Mouse (Mus musculus) midbrain, embryonic 12.5 days (tissue): ENCODE results near the gene Cpd. TPM values are rescaled to one million over a fixed set of nuclear protein-coding genes. Genes with fewer than 3 reads are reported as not detected.

Experiments used
- ATAC-seq: fragments of 200-750 bp; cut with Nextera tagmentation; 2 replicates; pipeline ENCODE4 v1.8.0; 2017; ENCODE audit warnings: low read depth, moderate TSS enrichment, moderate library complexity; ENCODE audit not compliant: low FRiP score
- H3K27ac ChIP-seq: fragments of 300-500 bp; sonication (generic); replicated peaks from 2 replicates; pipeline ENCODE4 v1.5.1; 2016; ENCODE audit warnings: mild to moderate bottlenecking
- H3K27me3 ChIP-seq: fragments of 300-500 bp; sonication (generic); 2 replicates; pipeline ENCODE4 v1.6.1; 2016; ENCODE audit warnings: mild to moderate bottlenecking
- H3K36me3 ChIP-seq: fragments of 300-500 bp; sonication (generic); 2 replicates; pipeline ENCODE4 v1.6.1; 2016
- H3K4me1 ChIP-seq: fragments of 300-500 bp; sonication (generic); 2 replicates; pipeline ENCODE4 v1.6.1; 2016
- H3K4me2 ChIP-seq: fragments of 300-500 bp; sonication (generic); replicated peaks from 2 replicates; pipeline ENCODE4 v1.6.1; 2016; ENCODE audit warnings: mild to moderate bottlenecking, moderate library complexity
- H3K4me3 ChIP-seq: fragments of 300-500 bp; sonication (generic); 2 replicates; pipeline ENCODE4 v1.5.1; 2016; ENCODE audit warnings: mild to moderate bottlenecking
- H3K9ac ChIP-seq: fragments of 300-500 bp; sonication (generic); replicated peaks from 2 replicates; pipeline ENCODE4 v1.6.1; 2016; ENCODE audit warnings: mild to moderate bottlenecking, moderate library complexity
- H3K9me3 ChIP-seq: fragments of 300-500 bp; sonication (generic); 2 replicates; pipeline ENCODE4 v1.6.1; 2016; ENCODE audit warnings: mild to moderate bottlenecking
- WGBS: fragments of 180-500 bp; shearing (Covaris S2); methylation state at CpG from one replicate; pipeline ENCODE4 v1.1.7; 2016; 5-methylcytosine and 5-hydroxymethylcytosine counted together
- polyA plus RNA-seq: library from polyadenylated mRNA; unstranded; fragments of >200 nt; fragmentation: Nextera tagmentation; extraction: Ambion mirVana; gene quantifications from 2 replicates; pipeline ENCODE4 v1.2.1, GENCODE M21; 2016

Cpd gene
- polyA plus RNA-seq, 1 experiment from 2014 or later, result 13.7 TPM

GRCm38 (mm10) chr11:76846011-76846877 lies 574 bp downstream of the Cpd start:
- under 1% methylated on average over 66 of the region's 90 CpGs for WGBS
- peak; percentile 81 for ATAC-seq
- Histone ChIP-seq H3K9ac (peak overlapping the region; percentile 94), H3K36me3 (no peaks in the 10 kb centered on the region), H3K4me2 (peak overlapping the region; percentile 97), H3K9me3 (no peaks in the 10 kb centered on the region), H3K27ac (peak overlapping the region; percentile 93), H3K27me3 (no peaks in the 10 kb centered on the region), H3K4me1 (peaks cover 39% of the 10 kb centered on the region), H3K4me3 (peak overlapping the region; percentile 96)

GRCm38 (mm10) chr11:76845275-76845980 lies 1.4 kb downstream of the Cpd start:
- no peak for ATAC-seq
- Histone ChIP-seq H3K9ac (peak overlapping the region; percentile 94), H3K27me3 (no peaks in the 10 kb centered on the region), H3K9me3 (no peaks in the 10 kb centered on the region), H3K4me3 (peak overlapping the region; percentile 96), H3K36me3 (no peaks in the 10 kb centered on the region), H3K4me2 (peak overlapping the region; percentile 97), H3K4me1 (peaks cover 39% of the 10 kb centered on the region), H3K27ac (no peak overlapping the region)
- 40% methylated on average over 15 of the region's 15 CpGs for WGBS

GRCm38 (mm10) chr11:76838573-76838972 lies 8.2 kb downstream of the Cpd start:
- no peaks in the 10 kb centered on the region for H3K36me3 ChIP-seq
- no peak overlapping the region for H3K4me2 ChIP-seq
- whole genome bisulfite sequencing, result 93% methylated on average over 4 of the region's 4 CpGs
- ATAC-seq, result no peak
- no peaks in the 10 kb centered on the region for H3K9me3 ChIP-seq
- H3K27me3 ChIP-seq, result no peaks in the 10 kb centered on the region
- H3K4me3 ChIP-seq, result no peak overlapping the region
- H3K27ac ChIP-seq, result no peak overlapping the region
- H3K9ac ChIP-seq, result no peak overlapping the region
- peaks cover 9% of the 10 kb centered on the region; the same call in 1 of the 2 replicates for H3K4me1 ChIP-seq

- WGBS, result 78% methylated on average over 6 of the region's 6 CpGs
- no peak overlapping the region for H3K4me3 ChIP-seq
- H3K9me3 ChIP-seq, result no peaks in the 10 kb centered on the region
- H3K27ac ChIP-seq, result no peak overlapping the region
- no peaks in the 10 kb centered on the region for H3K27me3 ChIP-seq
- no peak for ATAC-seq
- no peak overlapping the region for H3K9ac ChIP-seq
- H3K4me1 ChIP-seq, result no peaks in the 10 kb centered on the region
- no peak overlapping the region for H3K4me2 ChIP-seq
- H3K36me3 ChIP-seq, result no peaks in the 10 kb centered on the region
Measured at GRCm38 (mm10) chr11:76836317-76836716, 10.5 kb downstream of the Cpd start.

GRCm38 (mm10) chr11:76835868-76836267 lies 10.9 kb downstream of the Cpd start:
- no peaks in the 10 kb centered on the region for H3K36me3 ChIP-seq
- H3K27ac ChIP-seq, result no peak overlapping the region
- H3K4me1 ChIP-seq, result no peaks in the 10 kb centered on the region
- no peaks in the 10 kb centered on the region for H3K9me3 ChIP-seq
- 88% methylated on average over 5 of the region's 5 CpGs for WGBS
- H3K9ac ChIP-seq, result no peak overlapping the region
- ATAC-seq, result no peak
- no peak overlapping the region for H3K4me3 ChIP-seq
- no peak overlapping the region for H3K4me2 ChIP-seq
- no peaks in the 10 kb centered on the region for H3K27me3 ChIP-seq

GRCm38 (mm10) chr11:76834665-76835064 lies 12.2 kb downstream of the Cpd start:
- no peak for ATAC-seq
- 94% methylated on average over 1 of the region's 1 CpGs for whole genome bisulfite sequencing
- Histone ChIP-seq H3K9ac (no peak overlapping the region), H3K4me1 (no peaks in the 10 kb centered on the region), H3K9me3 (no peaks in the 10 kb centered on the region), H3K4me2 (no peak overlapping the region), H3K36me3 (no peaks in the 10 kb centered on the region), H3K27ac (no peak overlapping the region), H3K4me3 (no peak overlapping the region), H3K27me3 (no peaks in the 10 kb centered on the region)

GRCm38 (mm10) chr11:76824885-76825265 lies 21.9 kb downstream of the Cpd start:
- WGBS, result 88% methylated on average over 9 of the region's 9 CpGs
- Histone ChIP-seq H3K4me3 (no peak overlapping the region), H3K36me3 (no peaks in the 10 kb centered on the region), H3K9ac (no peak overlapping the region), H3K27me3 (no peaks in the 10 kb centered on the region), H3K27ac (no peak overlapping the region), H3K4me1 (no peaks in the 10 kb centered on the region), H3K4me2 (no peak overlapping the region), H3K9me3 (no peaks in the 10 kb centered on the region)
- ATAC-seq, result no peak

GRCm38 (mm10) chr11:76824238-76824884 lies 22.5 kb downstream of the Cpd start:
- no peaks in the 10 kb centered on the region for H3K9me3 ChIP-seq
- H3K9ac ChIP-seq, result no peak overlapping the region
- H3K4me2 ChIP-seq, result no peak overlapping the region
- no peak for ATAC-seq
- no peak overlapping the region for H3K27ac ChIP-seq
- 85% methylated on average over 7 of the region's 7 CpGs for WGBS
- no peaks in the 10 kb centered on the region for H3K27me3 ChIP-seq
- no peaks in the 10 kb centered on the region for H3K4me1 ChIP-seq
- no peaks in the 10 kb centered on the region for H3K36me3 ChIP-seq
- no peak overlapping the region for H3K4me3 ChIP-seq

GRCm38 (mm10) chr11:76823641-76824040 lies 23.2 kb downstream of the Cpd start:
- H3K9me3 ChIP-seq, result no peaks in the 10 kb centered on the region

GRCm38 (mm10) chr11:76821353-76821752 lies 25.5 kb downstream of the Cpd start:
- Histone ChIP-seq H3K9me3 (no peaks in the 10 kb centered on the region), H3K4me3 (no peak overlapping the region), H3K36me3 (no peaks in the 10 kb centered on the region), H3K4me1 (no peaks in the 10 kb centered on the region), H3K27ac (no peak overlapping the region), H3K4me2 (no peak overlapping the region), H3K9ac (no peak overlapping the region), H3K27me3 (no peaks in the 10 kb centered on the region)
- WGBS, result 86% methylated on average over 3 of the region's 3 CpGs
- ATAC-seq, result no peak

More at GRCm38 (mm10) chr11:76823641-76824040, 23.2 kb downstream of the Cpd start:
- no peak for ATAC-seq
- no peaks in the 10 kb centered on the region for H3K36me3 ChIP-seq
- WGBS, result 92% methylated on average over 3 of the region's 3 CpGs
- no peak overlapping the region for H3K27ac ChIP-seq
- no peak overlapping the region for H3K4me2 ChIP-seq
- no peak overlapping the region for H3K4me3 ChIP-seq
- no peaks in the 10 kb centered on the region for H3K4me1 ChIP-seq
- H3K27me3 ChIP-seq, result no peaks in the 10 kb centered on the region
- H3K9ac ChIP-seq, result no peak overlapping the region

GRCm38 (mm10) chr11:76817664-76818063 lies 29.2 kb downstream of the Cpd start:
- Histone ChIP-seq H3K4me1 (no peaks in the 10 kb centered on the region), H3K27me3 (no peaks in the 10 kb centered on the region), H3K9me3 (no peaks in the 10 kb centered on the region), H3K4me3 (no peak overlapping the region), H3K9ac (no peak overlapping the region), H3K36me3 (0 out of 2 replicates have a peak, but pooled peaks cover 4% of the 10 kb centered on the region), H3K27ac (no peak overlapping the region), H3K4me2 (no peak overlapping the region)
- ATAC-seq, result no peak
- 91% methylated on average over 3 of the region's 3 CpGs for WGBS
